Mouse (Mus musculus) kidney, adult 2 months (tissue): ENCODE data around the gene Nln. TPM values are rescaled to one million over a fixed set of nuclear protein-coding genes. Genes with fewer than 3 reads are reported as not detected.

ENCODE experiments used
- DNase-seq: peaks from one replicate; pipeline ENCODE4 v3.0.0; 2021
- H3K27ac ChIP-seq: fragments of 200-500 bp; 2 replicates; pipeline ENCODE4 v1.5.1; 2012; ENCODE audit warnings: low read depth, low read length, control low read depth, inconsistent platforms; ENCODE audit not compliant: insufficient read depth
- H3K27me3 ChIP-seq: fragments of 200-500 bp; replicated peaks from 2 replicates; pipeline ENCODE4 v1.6.1; 2012; ENCODE audit warnings: mild to moderate bottlenecking, moderate library complexity, low read length, inconsistent platforms; ENCODE audit not compliant: control insufficient read depth, insufficient read depth
- H3K36me3 ChIP-seq: fragments of 200-500 bp; 2 replicates; pipeline ENCODE4 v1.6.1; 2012; ENCODE audit warnings: mild to moderate bottlenecking, moderate library complexity, low read length, inconsistent platforms; ENCODE audit not compliant: control insufficient read depth, insufficient read depth
- H3K4me1 ChIP-seq: fragments of 200-500 bp; 2 replicates; pipeline ENCODE4 v1.6.1; 2011; ENCODE audit warnings: low read length; ENCODE audit not compliant: control insufficient read depth, insufficient read depth
- H3K4me3 ChIP-seq: fragments of 200-500 bp; 2 replicates; pipeline ENCODE4 v1.5.1; 2011; ENCODE audit warnings: mild to moderate bottlenecking, low read depth, low read length, control low read depth; ENCODE audit not compliant: insufficient read depth
- CTCF ChIP-seq: fragments of 200-500 bp; conservative IDR thresholded peaks from 2 replicates; pipeline ENCODE4 v1.5.1; 2011; ENCODE audit warnings: low read depth, mild to moderate bottlenecking, control low read depth, low read length, moderate library complexity, mixed read lengths; ENCODE audit not compliant: insufficient read depth, insufficient read length
- POLR2A ChIP-seq: fragments of 200-500 bp; IDR thresholded peaks from one replicate; pipeline ENCODE4 v1.6.1; 2011; ENCODE audit warnings: low read depth, low read length, control low read depth
- WGBS: fragments of 180-500 bp; shearing (Covaris S2); methylation state at CpG from one replicate; pipeline ENCODE4 v1.1.7; 2018; 5-methylcytosine and 5-hydroxymethylcytosine counted together
- polyA plus RNA-seq: library from polyadenylated mRNA; depleted of rRNA; stranded (reverse); fragments of >200 nt; gene quantifications from 2 replicates; pipeline ENCODE4 v1.2.3, GENCODE M21; 2012

Gene Nln
- polyA plus RNA-seq, 1 experiment, result 11.3 TPM

GRCm38 (mm10) chr13:104134510-104135085, 25.2 kb upstream of the Nln start:
- no peak overlapping the region for H3K27ac ChIP-seq
- TF ChIP-seq POLR2A, result no peak
- TF ChIP-seq CTCF, result no peak
- H3K27me3 ChIP-seq, result no peaks in the 10 kb centered on the region
- H3K36me3 ChIP-seq, result no peaks in the 10 kb centered on the region
- no peak for DNase-seq
- peaks cover 2% of the 10 kb centered on the region; the same call in 1 of the 2 replicates for H3K4me1 ChIP-seq
- WGBS, result 93% methylated on average over 4 of the region's 4 CpGs
- no peak overlapping the region for H3K4me3 ChIP-seq

- TF ChIP-seq POLR2A (no peak), CTCF (no peak)
- Histone ChIP-seq H3K4me3 (no peak overlapping the region), H3K27ac (no peak overlapping the region), H3K36me3 (no peaks in the 10 kb centered on the region), H3K27me3 (no peaks in the 10 kb centered on the region), H3K4me1 (peaks cover 2% of the 10 kb centered on the region; the same call in 1 of the 2 replicates)
- WGBS, result 78% methylated on average over 2 of the region's 2 CpGs
- no peak for DNase-seq
Measured at GRCm38 (mm10) chr13:104132561-104132960, 23.1 kb upstream of the Nln start.

DNA sequence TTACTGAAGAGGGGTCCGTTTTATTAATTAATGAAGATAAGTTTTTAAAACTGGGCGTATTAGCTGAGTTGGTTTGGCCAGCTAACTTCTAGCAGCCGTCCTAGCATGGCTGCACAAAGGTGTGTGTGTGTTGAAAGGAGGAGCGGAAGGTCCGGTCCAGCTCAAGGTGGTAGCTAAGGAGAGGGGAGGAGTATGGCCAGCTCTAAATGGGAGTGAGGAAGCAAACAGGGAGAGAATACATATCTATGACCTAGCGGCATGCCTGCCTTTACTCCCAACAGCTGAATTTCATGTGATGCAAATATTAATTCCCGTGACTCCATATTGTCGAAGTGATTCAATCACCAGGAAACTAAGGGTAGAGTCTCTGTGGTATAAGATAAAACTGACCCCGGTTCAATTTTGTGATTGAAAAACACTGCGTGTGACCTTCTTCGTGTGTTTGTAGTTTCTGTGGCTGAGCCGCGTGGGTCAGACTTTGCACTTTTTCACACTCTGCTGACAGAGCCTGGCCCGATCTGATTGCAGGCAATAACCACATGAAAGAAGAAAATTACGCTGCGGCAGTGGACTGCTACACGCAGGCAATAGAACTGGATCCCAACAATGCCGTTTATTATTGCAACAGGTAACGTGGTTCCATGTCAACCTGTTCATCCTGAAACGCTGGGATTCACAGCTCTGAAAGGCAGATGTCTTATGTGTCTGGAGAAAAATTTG, 14.4 kb upstream of the Nln start:
- WGBS, result 63% methylated on average over 20 of the region's 20 CpGs

DNA sequence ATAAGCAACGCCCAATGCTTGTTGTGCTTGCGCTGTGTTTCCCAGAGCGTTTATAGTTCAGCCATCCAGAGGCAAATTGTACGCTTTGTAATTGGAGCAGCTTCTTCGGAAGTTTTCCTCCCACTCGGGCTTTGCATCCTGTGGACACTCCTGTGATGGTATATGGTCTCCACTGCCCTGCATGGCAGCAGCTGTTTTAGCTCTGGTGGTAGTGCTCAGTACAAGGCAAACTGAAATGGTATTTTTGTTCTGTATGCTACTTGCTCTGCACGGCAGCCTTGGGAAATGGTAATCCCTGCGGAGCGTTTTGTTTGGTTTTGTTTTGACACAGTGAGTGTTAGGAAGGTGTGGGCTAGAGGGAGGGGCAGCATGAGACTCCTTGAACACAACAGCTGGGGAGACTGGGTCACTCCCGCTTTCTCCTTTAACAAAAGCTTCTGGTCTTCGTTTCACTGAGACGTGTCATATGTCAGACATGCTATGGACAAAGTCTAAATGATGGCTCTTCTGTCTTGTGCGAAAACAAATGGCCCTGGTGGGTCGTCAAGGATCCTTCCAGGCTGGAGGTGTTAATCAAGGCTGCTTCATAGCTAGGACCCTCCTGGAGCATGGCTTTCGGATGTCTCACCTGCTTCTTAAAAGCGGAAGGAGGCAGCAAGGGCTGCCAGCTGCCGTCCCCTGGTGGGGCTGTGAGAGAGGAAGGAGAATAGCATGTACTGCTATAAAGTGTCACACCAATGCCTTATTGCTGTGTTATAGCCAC, 12.8 kb upstream of the Nln start:
- DNase-seq, result no peak
- Histone ChIP-seq H3K27me3 (no peaks in the 10 kb centered on the region), H3K27ac (no peak overlapping the region), H3K4me3 (no peak overlapping the region), H3K36me3 (no peaks in the 10 kb centered on the region), H3K4me1 (no peaks in the 10 kb centered on the region)
- 44% methylated on average over 17 of the region's 17 CpGs for WGBS
- TF ChIP-seq CTCF, result no peak
- TF ChIP-seq POLR2A, result no peak

More for the DNA sequence above, 14.4 kb upstream of the Nln start:
- H3K36me3 ChIP-seq, result no peaks in the 10 kb centered on the region
- peak; percentile 43 for DNase-seq
- H3K4me1 ChIP-seq, result no peaks in the 10 kb centered on the region
- no peak for TF ChIP-seq POLR2A
- TF ChIP-seq CTCF, result no peak
- no peaks in the 10 kb centered on the region for H3K27me3 ChIP-seq
- no peak overlapping the region for H3K27ac ChIP-seq
- H3K4me3 ChIP-seq, result no peak overlapping the region

DNA sequence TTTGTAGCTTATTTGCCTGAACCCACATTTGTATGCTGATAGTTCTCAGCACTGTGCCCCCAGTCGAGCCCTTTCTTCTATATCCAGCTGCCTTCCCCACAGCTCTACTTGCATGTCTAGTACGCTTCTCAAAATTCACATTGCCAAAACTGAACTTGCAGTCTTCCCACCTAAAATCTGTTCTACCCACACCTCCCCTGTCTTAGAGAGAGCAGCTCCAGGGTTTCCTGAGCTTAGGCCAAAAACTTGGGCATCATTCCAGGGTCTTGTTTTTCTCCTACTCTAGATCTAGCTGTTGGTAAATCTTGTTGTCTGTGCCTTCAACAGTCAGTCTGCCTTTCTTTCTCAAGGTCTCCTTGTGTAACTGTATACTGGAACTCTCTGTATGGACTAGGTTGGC, 5.4 kb upstream of the Nln start:
- H3K4me3 ChIP-seq, result no peak overlapping the region
- no peaks in the 10 kb centered on the region for H3K36me3 ChIP-seq
- no peaks in the 10 kb centered on the region for H3K27me3 ChIP-seq
- WGBS, result 95% methylated on average over 2 of the region's 2 CpGs
- TF ChIP-seq POLR2A (no peak), CTCF (no peak)
- H3K27ac ChIP-seq, result no peak overlapping the region
- DNase-seq, result no peak
- H3K4me1 ChIP-seq, result no peaks in the 10 kb centered on the region

- Histone ChIP-seq H3K27me3 (no peaks in the 10 kb centered on the region), H3K4me1 (no peaks in the 10 kb centered on the region), H3K4me3 (no peak overlapping the region), H3K36me3 (no peaks in the 10 kb centered on the region), H3K27ac (no peak overlapping the region)
- no peak for DNase-seq
- 86% methylated on average over 4 of the region's 4 CpGs for WGBS
- no peak for TF ChIP-seq POLR2A
- no peak for TF ChIP-seq CTCF
Measured at GRCm38 (mm10) chr13:104113782-104114181, 4.4 kb upstream of the Nln start.
